Mouse (Mus musculus): ENCODE measurements around the gene Maz.

DNA sequence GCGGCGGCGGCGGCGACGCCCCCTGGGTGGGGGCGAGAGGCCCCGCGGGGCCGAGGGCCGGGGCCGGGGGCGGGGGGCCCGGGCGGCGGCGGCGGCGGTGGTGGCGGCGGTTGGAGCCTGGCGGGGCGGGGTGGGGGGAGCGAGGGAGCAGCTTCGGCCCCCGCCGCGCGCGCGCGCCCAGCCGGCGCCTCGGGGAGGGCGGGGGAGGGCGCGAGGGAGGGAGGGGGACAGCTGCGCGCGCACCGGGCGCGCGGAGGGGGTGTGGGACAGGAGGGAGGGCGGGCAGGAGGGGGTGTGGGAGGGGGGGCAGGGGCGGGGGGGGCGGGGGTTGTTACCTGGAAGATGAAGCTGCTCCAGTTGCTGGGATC lies 237 bp downstream of the Maz start:
- TF ChIP-seq CTCF (IDR thresholded peaks at IDR 0.05; ENCODE audit: low read depth) (no peak), EP300 (optimal IDR thresholded peaks at IDR 0.05) (no peak)

Data from stomach, postnatal 0 days (tissue).